Mouse (Mus musculus) liver, adult 2 months (tissue): ENCODE measurements around the gene Iba57. TPM values are rescaled to one million over a fixed set of nuclear protein-coding genes. Genes with fewer than 3 reads are reported as not detected.

ENCODE experiments used
- DNase-seq: peaks from one replicate; pipeline ENCODE4 v3.0.0-alpha.2; 2011; ENCODE audit warnings: low read depth, low spot score; ENCODE audit errors: extremely low read depth
- H3K27ac ChIP-seq: fragments of 200-500 bp; replicated peaks from 2 replicates; pipeline ENCODE4 v1.5.1; 2012; ENCODE audit warnings: low read depth, mild to moderate bottlenecking, control low read depth, inconsistent platforms, low read length; ENCODE audit not compliant: insufficient read depth
- H3K27me3 ChIP-seq: fragments of 200-500 bp; 2 replicates; pipeline ENCODE4 v1.6.1; 2012; ENCODE audit warnings: mild to moderate bottlenecking, moderate library complexity, low read length, inconsistent platforms; ENCODE audit not compliant: control insufficient read depth, insufficient read depth
- H3K36me3 ChIP-seq: fragments of 200-500 bp; 2 replicates; pipeline ENCODE4 v1.6.1; 2012; ENCODE audit warnings: low read length, inconsistent platforms; ENCODE audit not compliant: control insufficient read depth, insufficient read depth
- H3K4me1 ChIP-seq: fragments of 200-500 bp; 2 replicates; pipeline ENCODE4 v1.6.1; 2011; ENCODE audit warnings: low read length; ENCODE audit not compliant: control insufficient read depth, insufficient read depth
- H3K4me3 ChIP-seq: fragments of 200-500 bp; 2 replicates; pipeline ENCODE4 v1.5.1; 2011; ENCODE audit warnings: low read depth, mild to moderate bottlenecking, control low read depth, low read length, moderate library complexity; ENCODE audit not compliant: insufficient read depth
- H3K79me2 ChIP-seq: fragments of 200-500 bp; 2 replicates; pipeline ENCODE4 v1.6.1; 2012; ENCODE audit warnings: inconsistent platforms, mild to moderate bottlenecking, low read length, moderate library complexity; ENCODE audit not compliant: control insufficient read depth, insufficient read depth
- H3K9ac ChIP-seq: fragments of 200-500 bp; 2 replicates; pipeline ENCODE4 v1.6.1; 2012; ENCODE audit warnings: low read depth, mild to moderate bottlenecking, control low read depth, inconsistent platforms, low read length
- CTCF ChIP-seq: fragments of 200-500 bp; IDR thresholded peaks from 2 replicates; pipeline ENCODE4 v1.5.1; 2011; ENCODE audit warnings: low read depth, low read length, control low read depth
- POLR2A ChIP-seq: fragments of 200-500 bp; IDR thresholded peaks from 2 replicates; pipeline ENCODE4 v1.6.1; 2011; ENCODE audit warnings: low read length, control low read depth; ENCODE audit not compliant: insufficient read depth; ENCODE audit errors: extremely low read depth
- WGBS: fragments of 180-500 bp; shearing (Covaris S2); methylation state at CpG from one replicate; pipeline ENCODE4 v1.1.7; 2018; 5-methylcytosine and 5-hydroxymethylcytosine counted together
- polyA plus RNA-seq: library from polyadenylated mRNA; depleted of rRNA; stranded (reverse); fragments of >200 nt; gene quantifications from 2 replicates; pipeline ENCODE4 v1.2.3, GENCODE M21; 2012
- total RNA-seq: library from RNA; depleted of rRNA; stranded (reverse); fragments of >200 nt; gene quantifications from 2 replicates; pipeline ENCODE4 v1.2.3, GENCODE M21; 2014

The Iba57 gene
- total and polyA plus RNA-seq, 2 experiments = 5.3 to 7.3 TPM

GRCm38 (mm10) chr11:59182864-59183331 lies 19.4 kb upstream of the Iba57 start, which contains the start of gene Gjc2:
TSS of gene Gjc2 (minus strand) at chr11:59183213.
- Histone ChIP-seq H3K27me3 (no peaks in the 10 kb centered on the region), H3K4me3 (peak within 1 kb of the TSS; percentile 32; the same call in 1 of the 2 replicates), H3K36me3 (no peaks in the 10 kb centered on the region; the same call in 1 of the 2 replicates), H3K9ac (no peak within 1 kb of the TSS; the same call in 1 of the 2 replicates), H3K27ac (peak within 1 kb of the TSS; percentile 30), H3K79me2 (no peaks in the 10 kb centered on the region), H3K4me1 (no peaks in the 10 kb centered on the region)
- TF ChIP-seq POLR2A = no peak
- TF ChIP-seq CTCF = no peak
- 40% methylated on average over 3 of the region's 3 CpGs for WGBS
- DNase-seq = no peak

- WGBS = 20% methylated on average over 34 of the region's 34 CpGs
- Histone ChIP-seq H3K9ac (no peak overlapping the region), H3K4me1 (no peaks in the 10 kb centered on the region), H3K27me3 (peaks cover 13% of the 10 kb centered on the region), H3K79me2 (no peaks in the 10 kb centered on the region), H3K36me3 (no peaks in the 10 kb centered on the region), H3K4me3 (no peak overlapping the region), H3K27ac (no peak overlapping the region)
- TF ChIP-seq CTCF = no peak
- TF ChIP-seq POLR2A = no peak
- DNase-seq = no peak
Observed at GRCm38 (mm10) chr11:59176921-59177320, 13.4 kb upstream of the Iba57 start.

GRCm38 (mm10) chr11:59176475-59176874 lies 12.9 kb upstream of the Iba57 start:
- no peak overlapping the region for H3K4me3 ChIP-seq
- 8% methylated on average over 48 of the region's 48 CpGs for WGBS
- no peaks in the 10 kb centered on the region for H3K79me2 ChIP-seq
- H3K36me3 ChIP-seq = no peaks in the 10 kb centered on the region
- TF ChIP-seq CTCF = no peak
- no peak for TF ChIP-seq POLR2A
- no peak overlapping the region for H3K9ac ChIP-seq
- no peaks in the 10 kb centered on the region for H3K4me1 ChIP-seq
- no peak overlapping the region for H3K27ac ChIP-seq
- DNase-seq = no peak
- H3K27me3 ChIP-seq = peaks cover 13% of the 10 kb centered on the region

GRCm38 (mm10) chr11:59174189-59174838 lies 10.8 kb upstream of the Iba57 start:
- TF ChIP-seq CTCF (no peak), POLR2A (no peak)
- H3K27ac ChIP-seq = no peak overlapping the region
- H3K4me1 ChIP-seq = no peaks in the 10 kb centered on the region
- 66% methylated on average over 6 of the region's 6 CpGs for WGBS
- H3K9ac ChIP-seq = no peak overlapping the region
- no peak for DNase-seq
- no peaks in the 10 kb centered on the region for H3K36me3 ChIP-seq
- no peaks in the 10 kb centered on the region for H3K79me2 ChIP-seq
- H3K27me3 ChIP-seq = peaks cover 13% of the 10 kb centered on the region
- H3K4me3 ChIP-seq = no peak overlapping the region

- TF ChIP-seq CTCF = no peak
- TF ChIP-seq POLR2A = no peak
- Histone ChIP-seq H3K4me3 (no peak overlapping the region), H3K27me3 (no peaks in the 10 kb centered on the region), H3K9ac (no peak overlapping the region), H3K27ac (no peak overlapping the region), H3K4me1 (no peaks in the 10 kb centered on the region), H3K79me2 (no peaks in the 10 kb centered on the region), H3K36me3 (no peaks in the 10 kb centered on the region)
- 77% methylated on average over 4 of the region's 4 CpGs for WGBS
- no peak for DNase-seq
Observed at GRCm38 (mm10) chr11:59170549-59170948, 7.0 kb upstream of the Iba57 start.

GRCm38 (mm10) chr11:59169807-59170206 lies 6.3 kb upstream of the Iba57 start:
- Histone ChIP-seq H3K36me3 (no peaks in the 10 kb centered on the region), H3K4me1 (no peaks in the 10 kb centered on the region), H3K79me2 (no peaks in the 10 kb centered on the region), H3K27ac (no peak overlapping the region), H3K4me3 (no peak overlapping the region), H3K9ac (no peak overlapping the region), H3K27me3 (no peaks in the 10 kb centered on the region)
- DNase-seq = no peak
- WGBS = 74% methylated on average over 3 of the region's 3 CpGs
- TF ChIP-seq CTCF (no peak), POLR2A (no peak)
